Mouse (Mus musculus) gastrocnemius, postnatal 36 days (tissue): ENCODE measurements around the gene Fgf2. TPM values are rescaled to one million over a fixed set of nuclear protein-coding genes. Genes with fewer than 3 reads are reported as not detected.
A peak's percentile ranks its signal among the peaks of the same experiment; 100 is the strongest.

Experiments used
- DNase-seq, 2 experiments: peaks; one replicate each; pipeline ENCODE4 v3.0.0; 2022
- intact Hi-C: fragments of 180-260 bp; cut with DNase I; formaldehyde crosslinking; loops from one replicate; pipeline ENCODE4 v1.15.1; 2025
- total RNA-seq, 2 experiments: library from RNA; stranded (reverse); gene quantifications; 2 replicates each; pipeline ENCODE4 v1.2.3; 2021

Fgf2 gene
- total RNA-seq, 2 experiments from 2014 or later, result 3.2 to 8.9 TPM

- intact Hi-C loops, result no loop called here
- DNase-seq, result peak; percentile 69 to 74
These were observed 53.8 kb downstream of the Fgf2 start for GRCm38 (mm10) chr3:37401729-37402610.

- intact Hi-C loops, result no loop called here
- no peak for DNase-seq
These were observed 59.5 kb downstream of the Fgf2 start for GRCm38 (mm10) chr3:37407598-37407997.

GRCm38 (mm10) chr3:37413446-37413845, 65.3 kb downstream of the Fgf2 start:
- no peak for DNase-seq
- intact Hi-C loops, result loop anchor here (2.0 to 5.0 kb wide), 2 partner anchors 67 to 196 kb away; no protein-coding TSS in a partner anchor

- intact Hi-C loops, result loop anchor here (2.0 to 5.0 kb wide), 2 partner anchors 74 to 197 kb away; no protein-coding TSS in a partner anchor
- DNase-seq, result peak; percentile 70 to 73
These were observed 66.3 kb downstream of the Fgf2 start for GRCm38 (mm10) chr3:37414413-37414960.

- intact Hi-C loops, result no loop called here
- no peak for DNase-seq
These were observed 70.2 kb downstream of the Fgf2 start for GRCm38 (mm10) chr3:37418341-37418740.

GRCm38 (mm10) chr3:37418961-37419457, 70.9 kb downstream of the Fgf2 start:
- intact Hi-C loops, result no loop called here

GRCm38 (mm10) chr3:37419458-37419991, 71.4 kb downstream of the Fgf2 start, which contains the start of gene Spata5:
Spata5 (plus strand) TSS chr3:37419896.
- intact Hi-C loops, result no loop called here

More at GRCm38 (mm10) chr3:37418961-37419457, 70.9 kb downstream of the Fgf2 start:
- peak in 1 of 2 experiments; percentile 58 for DNase-seq

GRCm38 (mm10) chr3:37420072-37420471, 71.9 kb downstream of the Fgf2 start, which contains the start of gene Nudt6:
Nudt6 (minus strand) TSS chr3:37420211.
- DNase-seq, result peak; percentile 81 to 83
- intact Hi-C loops, result no loop called here

More at GRCm38 (mm10) chr3:37419458-37419991, 71.4 kb downstream of the Fgf2 start, which contains the start of gene Spata5:
- DNase-seq, result peak; percentile 94 to 95

GRCm38 (mm10) chr3:37420641-37421040, 72.5 kb downstream of the Fgf2 start:
- peak in 1 of 2 experiments; percentile 18 for DNase-seq
- intact Hi-C loops, result no loop called here

- intact Hi-C loops, result no loop called here
- no peak for DNase-seq
These were observed 73.0 kb downstream of the Fgf2 start for GRCm38 (mm10) chr3:37421179-37421578.

GRCm38 (mm10) chr3:37426069-37426468, 77.9 kb downstream of the Fgf2 start:
- DNase-seq, result no peak
- intact Hi-C loops, result no loop called here

GRCm38 (mm10) chr3:37430359-37430758, 82.2 kb downstream of the Fgf2 start:
- intact Hi-C loops, result no loop called here
- no peak for DNase-seq

- intact Hi-C loops, result no loop called here
- DNase-seq, result no peak
These were observed 91.6 kb downstream of the Fgf2 start for GRCm38 (mm10) chr3:37439770-37440169.

- intact Hi-C loops, result no loop called here
These were observed 95.3 kb downstream of the Fgf2 start for GRCm38 (mm10) chr3:37443409-37443808.

GRCm38 (mm10) chr3:37455992-37456391, 107.8 kb downstream of the Fgf2 start:
- intact Hi-C loops, result no loop called here
- DNase-seq, result no peak

More at GRCm38 (mm10) chr3:37443409-37443808, 95.3 kb downstream of the Fgf2 start:
- DNase-seq, result no peak

Other genes starting within 250 kb of the Fgf2 start
- not detected for gene Il2, start 222.4 kb upstream of the Fgf2 start, total RNA-seq
- not detected for gene Il21, start 115.7 kb upstream of the Fgf2 start, total RNA-seq
- under 1 TPM; 0.52 to 0.69 TPM for gene Bbs12, start 35.8 kb upstream of the Fgf2 start, total RNA-seq
- gene Cetn4, start 35.6 kb upstream of the Fgf2 start, total RNA-seq, result under 1 TPM in 1 of 2 experiments, not detected in 1; 0.72 TPM
- gene Spata5, start 71.5 kb downstream of the Fgf2 start, total RNA-seq, result 1 to 10 TPM; 8.4 to 8.8 TPM
- gene Nudt6, start 71.9 kb downstream of the Fgf2 start, total RNA-seq, result 10 to 100 TPM; 23.5 to 25.4 TPM